Mouse (Mus musculus) kidney, embryonic 14.5 days (tissue): ENCODE results near the gene Txnrd2. TPM values are rescaled to one million over a fixed set of nuclear protein-coding genes. Genes with fewer than 3 reads are reported as not detected.
A peak's percentile ranks its signal among the peaks of the same experiment; 100 is the strongest.

Experiments
- ATAC-seq: fragments of 200-750 bp; cut with Nextera tagmentation; 2 replicates; pipeline ENCODE4 v1.8.0; 2017; ENCODE audit warnings: moderate number of reproducible peaks, mild to moderate bottlenecking, moderate TSS enrichment, moderate library complexity; ENCODE audit not compliant: low FRiP score, low TSS enrichment
- H3K27ac ChIP-seq: fragments of 300-500 bp; sonication (generic); 2 replicates; pipeline ENCODE4 v1.5.1; 2014; ENCODE audit warnings: low read depth, mild to moderate bottlenecking, low read length, moderate library complexity, mixed read lengths
- H3K27me3 ChIP-seq: fragments of 300-500 bp; sonication (generic); 2 replicates; pipeline ENCODE4 v1.6.1; 2014; ENCODE audit warnings: mild to moderate bottlenecking, low read length; ENCODE audit not compliant: control insufficient read depth, insufficient read depth
- H3K36me3 ChIP-seq: fragments of 300-500 bp; sonication (generic); 2 replicates; pipeline ENCODE4 v1.6.1; 2014; ENCODE audit warnings: low read length, mixed read lengths; ENCODE audit not compliant: control insufficient read depth, insufficient read depth
- H3K4me1 ChIP-seq: fragments of 300-500 bp; sonication (generic); 2 replicates; pipeline ENCODE4 v1.6.1; 2014; ENCODE audit warnings: low read length, mixed read lengths; ENCODE audit not compliant: control insufficient read depth, insufficient read depth
- H3K4me2 ChIP-seq: fragments of 300-500 bp; sonication (generic); replicated peaks from 2 replicates; pipeline ENCODE4 v1.6.1; 2014; ENCODE audit warnings: low read depth, mild to moderate bottlenecking, low read length
- H3K4me3 ChIP-seq: fragments of 300-500 bp; sonication (generic); 2 replicates; pipeline ENCODE4 v1.5.1; 2014; ENCODE audit warnings: mild to moderate bottlenecking, low read length
- H3K9ac ChIP-seq: fragments of 300-500 bp; sonication (generic); 2 replicates; pipeline ENCODE4 v1.6.1; 2014; ENCODE audit warnings: low read depth, mild to moderate bottlenecking, low read length, moderate library complexity
- H3K9me3 ChIP-seq: fragments of 300-500 bp; sonication (generic); 2 replicates; pipeline ENCODE4 v1.6.1; 2016; ENCODE audit warnings: low read length; ENCODE audit not compliant: control insufficient read depth
- WGBS: fragments of 180-500 bp; shearing (Covaris S2); extraction: QIAGEN DNeasy Blood & Tissue Kit; methylation state at CpG from one replicate; pipeline ENCODE4 v1.1.7; 2014; 5-methylcytosine and 5-hydroxymethylcytosine counted together
- polyA plus RNA-seq: library from polyadenylated mRNA; unstranded; fragments of >200 nt; fragmentation: Nextera tagmentation; extraction: Ambion mirVana; gene quantifications from 2 replicates; pipeline ENCODE4 v1.2.1, GENCODE M21; 2014

The Txnrd2 gene
- polyA plus RNA-seq, 1 experiment from 2014 or later: 23.6 TPM

DNA sequence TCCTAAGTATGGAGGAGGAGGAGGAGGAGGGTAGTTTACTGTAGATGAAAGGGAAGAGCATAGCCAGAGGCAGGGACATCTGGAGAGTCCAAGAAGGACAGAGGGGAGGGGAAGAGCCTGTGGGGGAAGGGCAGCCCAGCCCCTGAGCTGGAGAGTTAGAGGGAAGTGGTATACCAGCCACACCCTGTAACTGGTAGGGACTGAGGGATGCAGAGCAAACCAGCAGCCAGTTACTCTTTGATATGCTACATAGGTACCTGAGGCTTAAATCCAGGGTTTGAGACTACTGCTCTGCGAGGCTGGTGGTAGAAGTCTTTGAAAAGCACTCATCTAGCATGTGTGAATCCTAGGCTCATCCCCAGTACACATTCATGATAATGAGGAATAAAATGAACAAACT, 64.7 kb downstream of the Txnrd2 start:
- Histone ChIP-seq H3K9me3 (no peaks in the 10 kb centered on the region), H3K4me2 (no peak overlapping the region), H3K4me3 (no peak overlapping the region), H3K27ac (no peak overlapping the region), H3K27me3 (no peaks in the 10 kb centered on the region), H3K9ac (no peak overlapping the region), H3K36me3 (no peaks in the 10 kb centered on the region), H3K4me1 (no peaks in the 10 kb centered on the region)
- 57% methylated on average over 1 of the region's 1 CpGs for WGBS
- no peak for ATAC-seq

DNA sequence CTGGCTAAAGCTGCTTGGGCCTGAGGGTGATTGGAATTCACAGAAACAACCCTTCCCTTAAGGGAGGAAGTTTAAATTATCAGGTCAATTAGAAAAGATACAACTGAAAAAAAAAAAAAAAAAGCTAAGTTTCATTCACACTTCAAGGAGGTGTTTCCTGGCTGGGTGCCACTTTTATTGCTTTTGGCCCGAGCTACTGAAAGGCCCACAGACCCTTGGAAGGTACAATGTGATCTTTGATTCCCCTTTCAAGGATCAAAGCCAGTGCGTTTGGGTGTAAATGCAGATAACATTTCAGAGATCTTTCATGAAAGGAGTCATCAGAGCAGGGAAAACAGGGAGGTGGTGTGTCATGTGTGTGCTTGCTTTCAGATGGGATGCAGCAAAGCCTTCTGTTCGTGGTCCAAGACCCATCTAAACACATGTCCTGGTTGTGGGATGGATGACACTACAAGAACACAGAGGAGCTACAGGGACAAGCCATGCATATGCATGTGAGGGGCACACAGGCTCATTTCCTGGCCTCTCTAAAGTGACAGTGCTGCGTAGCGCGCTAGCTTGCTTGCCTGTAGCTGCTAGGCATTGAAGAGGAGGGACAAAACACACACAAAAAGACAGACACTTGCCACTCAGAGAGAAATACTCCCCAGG, 71.8 kb downstream of the Txnrd2 start:
- H3K4me3 ChIP-seq: peak overlapping the region; percentile 74
- 5% methylated on average over 6 of the region's 6 CpGs for WGBS
- H3K9me3 ChIP-seq: no peaks in the 10 kb centered on the region
- H3K27me3 ChIP-seq: no peaks in the 10 kb centered on the region
- H3K4me2 ChIP-seq: peak overlapping the region; percentile 77
- H3K36me3 ChIP-seq: peaks cover 17% of the 10 kb centered on the region
- peak; percentile 30 for ATAC-seq
- H3K9ac ChIP-seq: peak overlapping the region; percentile 68
- 0 out of 2 replicates have a peak, but pooled peaks cover 15% of the 10 kb centered on the region for H3K4me1 ChIP-seq
- peak overlapping the region; percentile 78 for H3K27ac ChIP-seq

DNA sequence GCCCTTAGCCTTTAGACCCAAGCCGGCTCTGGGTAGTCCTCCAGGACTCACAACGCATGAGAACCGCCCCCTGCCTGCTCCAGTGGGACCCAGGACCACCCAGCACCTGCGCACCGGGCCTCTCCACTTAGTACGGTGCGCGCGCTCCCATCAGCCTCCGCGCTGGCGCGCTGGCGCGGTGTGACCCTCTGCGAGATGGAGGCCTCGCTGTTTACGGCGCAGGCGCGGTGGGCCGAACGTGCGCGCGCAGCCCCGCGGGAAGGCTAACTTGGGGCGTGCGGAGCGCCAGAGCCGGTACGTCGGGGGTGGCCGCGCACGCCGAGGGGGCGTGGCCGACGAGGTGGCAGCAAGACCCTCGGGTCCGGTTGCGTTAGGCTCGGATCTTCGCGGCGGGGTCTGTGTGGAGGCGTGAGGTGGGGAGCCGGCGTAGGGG, 72.4 kb downstream of the Txnrd2 start, which contains the start of the genes Gnb1l and Rtl10:
Gene Gnb1l, plus strand, starts transcription at position 156 of the 433 bp plus-strand sequence.
Gene Rtl10, plus strand, starts transcription at position 344 of the 433 bp plus-strand sequence.
- H3K36me3 ChIP-seq: peaks cover 17% of the 10 kb centered on the region
- H3K27ac ChIP-seq: peak within 1 kb of the TSS; percentile 78
- H3K4me2 ChIP-seq: peak within 1 kb of the TSS; percentile 77
- H3K9me3 ChIP-seq: no peaks in the 10 kb centered on the region
- under 1% methylated on average over 51 of the region's 51 CpGs for WGBS
- H3K4me3 ChIP-seq: peak within 1 kb of the TSS; percentile 74
- H3K27me3 ChIP-seq: no peaks in the 10 kb centered on the region
- H3K4me1 ChIP-seq: 0 out of 2 replicates have a peak, but pooled peaks cover 15% of the 10 kb centered on the region
- ATAC-seq: peak; percentile 96
- H3K9ac ChIP-seq: peak within 1 kb of the TSS; percentile 68

DNA sequence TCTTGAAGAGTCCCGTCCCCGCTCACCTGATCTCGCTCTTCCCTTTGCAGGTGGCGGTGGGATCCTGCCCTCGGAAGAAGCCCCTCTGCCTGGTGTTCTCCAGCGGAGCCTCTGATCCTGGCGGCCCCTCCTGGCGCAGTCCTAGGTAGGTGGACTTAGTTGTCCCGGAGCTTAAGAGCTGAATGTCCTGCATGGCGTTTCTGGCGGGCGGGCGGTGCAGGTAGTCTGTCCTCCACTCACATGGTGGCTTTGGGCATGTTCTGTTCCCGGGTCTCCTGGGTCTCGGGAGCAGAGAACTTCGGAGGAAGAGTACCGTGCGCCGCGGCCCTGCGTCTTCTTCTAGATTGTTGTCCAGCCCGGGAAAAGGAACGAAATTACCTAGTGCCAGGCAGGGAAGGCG, 72.8 kb downstream of the Txnrd2 start:
- Histone ChIP-seq H3K36me3 (peaks cover 17% of the 10 kb centered on the region), H3K4me2 (peak overlapping the region; percentile 77), H3K27me3 (no peaks in the 10 kb centered on the region), H3K9me3 (no peaks in the 10 kb centered on the region), H3K4me3 (peak overlapping the region; percentile 74), H3K4me1 (0 out of 2 replicates have a peak, but pooled peaks cover 15% of the 10 kb centered on the region), H3K9ac (peak overlapping the region; percentile 68), H3K27ac (peak overlapping the region; percentile 30; the same call in 1 of the 2 replicates)
- ATAC-seq: no peak
- WGBS: under 1% methylated on average over 24 of the region's 24 CpGs

DNA sequence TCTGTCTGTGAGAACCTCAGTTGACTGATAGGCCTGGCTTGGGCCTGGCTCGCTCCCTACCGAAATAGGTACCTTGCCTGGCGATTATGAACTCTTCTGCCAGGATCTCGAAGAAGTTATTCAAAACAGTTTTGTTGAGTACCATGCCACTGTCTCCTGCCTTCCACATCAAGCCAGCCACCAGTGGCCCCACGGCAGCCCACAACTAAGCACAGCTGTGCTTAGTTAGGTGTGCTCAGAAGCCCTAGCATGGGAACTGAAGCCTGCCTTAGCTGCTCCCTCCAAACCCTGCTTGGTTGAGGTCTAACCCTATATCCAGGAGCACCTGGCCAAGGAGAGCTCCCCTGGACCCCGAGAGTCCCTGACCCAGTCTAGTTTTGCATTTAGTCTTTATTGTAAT, 75.3 kb downstream of the Txnrd2 start:
- WGBS: 92% methylated on average over 6 of the region's 6 CpGs

DNA sequence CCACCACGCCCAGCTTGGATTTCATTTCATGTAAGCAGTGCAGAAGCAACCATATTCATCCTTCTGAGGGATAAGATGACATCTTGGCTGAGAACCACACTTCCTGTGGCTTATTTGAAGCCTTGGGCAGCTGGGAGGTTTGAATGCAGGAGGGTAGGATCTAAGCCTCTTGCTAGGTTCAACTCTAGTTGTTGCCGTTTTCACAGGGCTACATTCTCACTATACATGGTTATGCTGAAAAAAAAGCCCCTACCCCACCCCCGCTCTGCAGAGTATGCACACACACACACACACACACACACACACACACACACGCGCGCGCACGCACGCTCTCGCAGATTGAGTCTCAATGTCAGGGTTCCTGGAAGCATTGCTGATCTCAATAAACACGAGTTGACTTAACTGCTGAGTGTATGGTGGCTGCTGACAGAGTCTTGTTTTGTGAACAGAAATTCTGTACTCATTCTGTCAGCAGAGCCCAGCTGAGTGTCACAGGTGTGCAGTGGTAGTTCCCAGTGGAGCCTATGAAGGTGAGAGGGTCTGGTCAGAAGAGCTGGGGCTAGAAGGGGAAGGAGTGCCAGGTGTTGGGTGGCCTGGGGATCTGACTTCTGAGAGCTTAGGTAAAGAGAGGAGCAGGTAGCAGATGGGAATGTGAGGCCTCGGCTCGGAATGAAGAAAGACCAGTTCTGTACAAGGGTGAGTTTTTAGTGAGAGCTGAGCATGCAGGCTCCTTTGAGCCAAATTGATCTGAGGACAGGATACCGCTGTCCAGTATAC, 77.6 kb downstream of the Txnrd2 start:
- Histone ChIP-seq H3K4me3 (no peak overlapping the region), H3K27ac (no peak overlapping the region), H3K4me1 (0 out of 2 replicates have a peak, but pooled peaks cover 13% of the 10 kb centered on the region), H3K27me3 (no peaks in the 10 kb centered on the region), H3K4me2 (no peak overlapping the region), H3K36me3 (peaks cover 20% of the 10 kb centered on the region), H3K9me3 (no peaks in the 10 kb centered on the region), H3K9ac (no peak overlapping the region)
- ATAC-seq: no peak
- WGBS: 95% methylated on average over 14 of the region's 14 CpGs

More for the DNA sequence above, 75.3 kb downstream of the Txnrd2 start:
- no peak overlapping the region for H3K4me3 ChIP-seq
- H3K4me1 ChIP-seq: 0 out of 2 replicates have a peak, but pooled peaks cover 16% of the 10 kb centered on the region
- H3K4me2 ChIP-seq: no peak overlapping the region
- no peaks in the 10 kb centered on the region for H3K9me3 ChIP-seq
- H3K9ac ChIP-seq: no peak overlapping the region
- H3K27ac ChIP-seq: no peak overlapping the region
- H3K27me3 ChIP-seq: no peaks in the 10 kb centered on the region
- no peak for ATAC-seq
- H3K36me3 ChIP-seq: peaks cover 20% of the 10 kb centered on the region

DNA sequence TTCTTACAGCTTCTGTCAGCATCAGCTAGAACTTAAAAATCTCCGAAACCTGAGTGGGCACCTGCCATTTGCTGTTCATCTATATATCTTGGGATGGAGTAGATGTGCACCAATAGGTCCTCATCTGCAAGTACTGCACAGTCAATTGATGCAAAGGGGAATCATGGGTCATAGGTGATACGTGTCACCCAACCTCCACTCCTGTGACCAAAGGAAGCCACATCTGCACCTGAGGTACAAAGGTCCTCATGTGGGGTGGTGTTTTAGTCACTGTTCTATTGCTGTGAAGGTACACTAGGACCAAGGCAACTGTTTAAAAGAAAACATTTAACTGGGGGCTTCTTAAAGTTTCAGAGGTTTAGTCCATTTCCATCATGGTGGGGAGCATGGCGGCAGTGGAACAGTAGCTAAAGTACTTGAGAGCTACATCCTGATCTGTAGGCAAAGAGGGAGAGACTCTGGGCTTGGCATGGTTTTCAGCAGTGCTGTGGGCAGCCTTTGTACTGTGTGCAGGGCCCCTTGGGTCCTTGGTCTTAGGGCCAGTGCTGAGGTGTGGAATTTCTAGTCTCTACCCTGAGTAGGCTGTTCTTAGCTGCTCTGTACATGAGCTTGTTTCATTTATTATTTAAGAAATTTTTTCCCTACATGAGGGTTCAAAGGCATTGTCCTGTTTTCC, 80.5 kb downstream of the Txnrd2 start:
- Histone ChIP-seq H3K9me3 (no peaks in the 10 kb centered on the region), H3K4me2 (no peak overlapping the region), H3K27me3 (no peaks in the 10 kb centered on the region), H3K4me3 (no peak overlapping the region), H3K27ac (no peak overlapping the region), H3K36me3 (peaks cover 10% of the 10 kb centered on the region), H3K9ac (no peak overlapping the region), H3K4me1 (0 out of 2 replicates have a peak, but pooled peaks cover 4% of the 10 kb centered on the region)
- WGBS: 89% methylated on average over 3 of the region's 3 CpGs
- peak; percentile 53; the same call in 1 of the 2 replicates for ATAC-seq

DNA sequence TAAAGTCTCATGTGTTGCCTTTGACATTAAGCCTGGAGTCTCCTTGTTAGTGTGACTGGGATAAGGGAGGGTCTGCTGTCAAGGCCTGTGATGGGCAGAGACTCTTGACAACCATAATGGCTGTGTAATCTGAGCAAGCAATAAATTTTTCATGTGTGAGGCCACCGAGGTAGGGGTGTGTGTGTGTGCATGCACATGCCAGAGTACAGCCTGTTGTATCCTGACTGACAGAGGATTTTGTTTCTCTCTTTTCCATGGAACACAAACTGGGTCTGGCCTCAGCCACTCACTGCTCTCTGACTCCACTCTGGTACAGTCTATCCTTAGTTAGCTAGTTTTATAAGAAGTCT, 81.0 kb downstream of the Txnrd2 start:
- no peaks in the 10 kb centered on the region for H3K27me3 ChIP-seq
- H3K9me3 ChIP-seq: no peaks in the 10 kb centered on the region
- peaks cover 4% of the 10 kb centered on the region for H3K36me3 ChIP-seq
- WGBS: 18% methylated on average over 1 of the region's 1 CpGs
- peak; percentile 54; the same call in 1 of the 2 replicates for ATAC-seq
- H3K9ac ChIP-seq: no peak overlapping the region
- H3K27ac ChIP-seq: no peak overlapping the region
- H3K4me3 ChIP-seq: no peak overlapping the region
- 0 out of 2 replicates have a peak, but pooled peaks cover 7% of the 10 kb centered on the region for H3K4me1 ChIP-seq
- no peak overlapping the region for H3K4me2 ChIP-seq
